Mouse (Mus musculus) spleen, adult 2 months (tissue): Measurements from ENCODE around the gene Srrm3.

Experiments
- CTCF ChIP-seq: fragments of 200-500 bp; IDR thresholded peaks from 2 replicates; pipeline ENCODE4 v1.5.1; 2011; ENCODE audit warnings: mild to moderate bottlenecking, inconsistent platforms; ENCODE audit not compliant: insufficient read depth, insufficient read length, insufficient replicate concordance; ENCODE audit errors: extremely low read depth
- POLR2A ChIP-seq: fragments of 200-500 bp; IDR thresholded peaks from 2 replicates; pipeline ENCODE4 v1.6.1; 2011; ENCODE audit warnings: low read depth, low read length, inconsistent platforms

GRCm38 (mm10) chr5:135782901-135783300 lies 23.8 kb upstream of the Srrm3 start:
- no peak for TF ChIP-seq POLR2A
- no peak for TF ChIP-seq CTCF
